Mouse (Mus musculus): ENCODE measurements at regions not wholly inside any gene's neighbourhood (a gene's known extent, or its start where the extent isn't known, plus 50 kb on each side); places are given as distances from the start of the nearest gene placed in this dataset.
"Not testable (repeated sequence)": the region's sequence is repeated elsewhere in the genome, so short reads cannot be mapped to it uniquely, and the experiment has no call there.

DNA sequence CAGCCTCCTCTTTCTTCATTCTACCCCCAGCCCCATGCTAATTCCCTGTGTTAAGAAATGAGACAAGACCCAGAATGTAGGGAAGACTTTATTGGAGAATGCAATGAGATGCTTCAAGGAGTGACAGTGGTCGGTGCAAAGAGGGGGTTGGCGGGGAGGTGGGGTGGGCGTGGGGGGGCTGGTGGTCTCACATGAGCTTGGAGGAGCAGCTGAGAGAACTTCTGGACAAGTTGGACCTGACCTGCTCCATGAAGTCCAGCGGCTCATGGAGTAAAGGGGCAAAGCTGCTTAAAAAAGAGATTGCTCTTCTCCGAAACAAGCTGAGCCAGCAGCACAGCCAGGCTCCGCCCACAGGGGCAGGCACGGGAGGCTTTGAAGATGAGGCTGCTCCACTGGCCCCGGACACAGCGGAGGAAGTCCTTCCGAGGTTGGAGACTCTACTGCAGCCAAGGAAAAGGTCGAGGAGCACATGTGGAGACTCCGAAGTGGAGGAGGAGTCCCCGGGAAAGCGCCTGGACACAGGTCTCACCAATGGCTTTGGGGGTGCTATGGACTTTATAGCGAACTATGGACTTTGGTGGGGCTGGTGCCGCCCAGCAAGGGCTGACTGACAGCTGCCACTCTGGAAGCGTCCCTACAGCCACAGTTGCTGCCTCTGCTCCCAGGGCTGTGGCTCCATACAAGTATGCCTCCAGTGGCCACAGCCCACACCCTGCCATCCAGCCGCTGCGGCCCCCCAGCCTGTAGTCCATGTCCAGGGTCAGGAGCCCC, 161.7 kb downstream of the Plxna1 start:
- in situ Hi-C loops (cut with MboI; ENCODE audit: low pct_ligation_motif_present, low pct_unique_long_range_greater_than_20kb, low sequenced_read_pairs); H3K79me2 ChIP-seq (replicated peaks; ENCODE audit: control insufficient read depth, extremely low read depth, insufficient read depth, poor library complexity, severe bottlenecking); H3K27me3 ChIP-seq (replicated peaks); H3K4me2 ChIP-seq (ENCODE audit: insufficient read depth, low read depth, poor library complexity, severe bottlenecking); H3K9me3 ChIP-seq (replicated peaks; ENCODE audit: low read length); H3K4me3 ChIP-seq (replicated peaks in 1 of 3; ENCODE audit: low read depth in 2 of 3, low read length in 2 of 3, poor library complexity in 1 of 3); H3K9ac ChIP-seq (ENCODE audit: insufficient read depth, low read depth); H3K4me1 ChIP-seq (ENCODE audit: control insufficient read depth in 1 of 2, insufficient read depth in 2 of 2); DNase-seq (ENCODE audit: extremely low read depth); H3K36me3 ChIP-seq (replicated peaks in 1 of 2; ENCODE audit: control insufficient read depth in 1 of 2, insufficient read depth in 1 of 2, low read length in 1 of 2); dilution Hi-C loops (cut with MboI; ENCODE audit: extremely low pct_ligation_motif_present, extremely low pct_unique_long_range_greater_than_20kb, low sequenced_read_pairs); H3K27ac ChIP-seq (ENCODE audit: insufficient read depth, low read depth): not testable (repeated sequence)

DNA sequence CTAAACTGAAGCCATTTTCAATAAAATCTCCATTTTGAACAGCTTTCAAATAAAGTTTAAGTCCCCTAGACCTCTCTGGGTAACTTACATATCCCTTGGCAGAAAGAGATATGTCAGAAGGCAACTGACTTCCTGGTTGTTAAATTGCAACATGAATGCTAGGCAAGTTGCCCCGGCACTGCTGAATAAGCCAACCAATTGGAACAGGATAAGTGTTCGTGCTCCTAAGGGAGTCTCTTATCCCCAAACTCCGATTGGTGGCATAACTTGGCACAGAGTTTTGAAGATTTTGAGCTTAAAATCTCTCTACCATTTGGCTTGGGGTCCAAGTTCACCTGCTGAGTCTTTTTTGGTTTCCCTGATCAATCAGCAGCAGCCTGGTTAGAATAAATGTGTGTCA, 147.4 kb downstream of the Plxna1 start:
- no peak for TF ChIP-seq NELFE (IDR thresholded peaks at IDR 0.05; ENCODE audit: low read depth, low read length)
- no peak for TF ChIP-seq POLR2AphosphoS2 (IDR thresholded peaks at IDR 0.05; ENCODE audit: low read depth, low read length)
- TF ChIP-seq BHLHE40 (IDR thresholded peaks at IDR 0.05; ENCODE audit: low read depth, low read length): no peak
- no peak for TF ChIP-seq UBTF (IDR thresholded peaks at IDR 0.05; ENCODE audit: low read depth, low read length)
- no peak for TF ChIP-seq MEF2A (IDR thresholded peaks at IDR 0.05; ENCODE audit: borderline replicate concordance, low read depth, low read length)
- TF ChIP-seq JUND (conservative IDR thresholded peaks at IDR 0.05; ENCODE audit: low read depth, low read length): no peak
- TF ChIP-seq JUN (IDR thresholded peaks at IDR 0.05; ENCODE audit: insufficient read depth, low read depth, low read length): no peak
- TF ChIP-seq ELF1 (IDR thresholded peaks at IDR 0.05; ENCODE audit: low read depth, low read length): no peak
- no peak for TF ChIP-seq CTCF (conservative IDR thresholded peaks at IDR 0.05 in 1 of 2, IDR thresholded peaks at IDR 0.05 in 1 of 2; ENCODE audit: low read depth in 2 of 2, low read length in 2 of 2)
- TF ChIP-seq TCF12 (IDR thresholded peaks at IDR 0.05; ENCODE audit: low read depth, low read length): no peak
- TF ChIP-seq ZMIZ1 (IDR thresholded peaks at IDR 0.05; ENCODE audit: low read depth, low read length): no peak
- TF ChIP-seq SMC3 (IDR thresholded peaks at IDR 0.05; ENCODE audit: low read depth, low read length): no peak
- no peak for TF ChIP-seq CHD2 (IDR thresholded peaks at IDR 0.05; ENCODE audit: low read length)
- Histone ChIP-seq H3K36me3 (replicated peaks in 1 of 2; ENCODE audit: control insufficient read depth in 1 of 2, insufficient read depth in 1 of 2, low read length in 1 of 2) (no peaks in the 10 kb centered on the region), H3K4me2 (ENCODE audit: insufficient read depth, low read depth, poor library complexity, severe bottlenecking) (no peak overlapping the region), H3K4me1 (ENCODE audit: control insufficient read depth in 1 of 2, insufficient read depth in 2 of 2) (no peaks in the 10 kb centered on the region), H3K9ac (ENCODE audit: insufficient read depth, low read depth) (no peak overlapping the region), H3K9me3 (replicated peaks; ENCODE audit: low read length) (no peaks in the 10 kb centered on the region), H3K27ac (ENCODE audit: insufficient read depth, low read depth) (no peak overlapping the region), H3K79me2 (replicated peaks; ENCODE audit: control insufficient read depth, extremely low read depth, insufficient read depth, poor library complexity, severe bottlenecking) (no peaks in the 10 kb centered on the region), H3K27me3 (replicated peaks) (no peaks in the 10 kb centered on the region), H3K4me3 (replicated peaks in 1 of 3; ENCODE audit: low read depth in 2 of 3, low read length in 2 of 3, poor library complexity in 1 of 3) (no peak overlapping the region)
- in situ Hi-C loops (cut with MboI; ENCODE audit: low pct_ligation_motif_present, low pct_unique_long_range_greater_than_20kb, low sequenced_read_pairs): no loop called here
- dilution Hi-C loops (cut with MboI; ENCODE audit: extremely low pct_ligation_motif_present, extremely low pct_unique_long_range_greater_than_20kb, low sequenced_read_pairs): no loop called here
- DNase-seq (ENCODE audit: extremely low read depth): no peak

Data from CH12.LX (cell line).